20 mouse cellular contexts compared by ENCODE assay signal in the genomic region with DNA sequence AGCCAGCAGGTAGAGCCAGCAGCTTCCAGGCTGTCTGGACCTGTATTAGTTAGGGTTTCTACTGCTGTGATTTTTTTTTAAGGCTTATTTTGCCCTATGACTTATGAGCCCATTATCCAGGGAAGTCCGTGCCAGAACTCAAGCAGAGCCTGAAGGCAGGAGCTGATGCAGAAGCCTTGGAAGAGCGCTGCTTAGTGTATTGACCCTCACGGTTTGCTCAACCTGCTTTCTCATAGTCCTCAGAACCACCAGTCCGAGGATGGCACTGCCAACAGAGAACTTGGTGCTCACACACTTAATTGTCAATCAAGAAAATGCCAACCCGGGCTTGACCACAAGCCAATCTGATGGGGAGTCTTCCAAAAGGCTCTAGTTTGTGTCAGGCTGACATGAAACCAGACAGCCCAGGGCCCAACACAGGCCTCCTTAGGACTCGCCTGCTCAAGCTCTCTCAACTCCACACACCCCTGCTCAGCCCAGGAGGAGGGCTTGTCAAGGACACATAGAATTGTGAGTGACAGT. TPM values are rescaled to one million over a fixed set of nuclear protein-coding genes. Genes with fewer than 3 reads are reported as not detected.
DNase-seq lines count a peak whose midpoint lies in the region.
"Had no signal": no experiment of that assay in that cellular context is flagged by ENCODE, and none has a peak within 500 bp of the region (broad histone marks: within the 10 kb centered on the region; RNA-seq: fewer than 3 reads in every experiment).

No protein-coding gene starts in this region.

- no peaks in the 10 kb centered on the region for H3K27me3 ChIP-seq in heart, embryonic 10.5 days (ENCODE audit: insufficient read depth, poor library complexity, severe bottlenecking)
- H3K27me3 ChIP-seq: heart, embryonic 13.5 days had no signal

- H3K36me3 ChIP-seq in heart, embryonic 10.5 days: no peaks in the 10 kb centered on the region
- H3K36me3 ChIP-seq: embryonic facial prominence, embryonic 10.5 days; forebrain, embryonic 10.5 days; heart, embryonic 13.5 days; hindbrain, embryonic 13.5 days had no signal

- no peaks in the 10 kb centered on the region for H3K9me3 ChIP-seq in heart, embryonic 10.5 days
- H3K9me3 ChIP-seq: embryonic facial prominence, embryonic 10.5 days; forebrain, embryonic 10.5 days; heart, embryonic 13.5 days; hindbrain, embryonic 13.5 days had no signal

- H3K4me1 ChIP-seq in heart, embryonic 10.5 days: peaks cover 61% of the 10 kb centered on the region

- DNase-seq in heart, embryonic 10.5 days (ENCODE audit: low spot score): no peak
- no peak for DNase-seq in heart, postnatal 36 days
- peak; percentile 43 for DNase-seq in ovary, adult 18-20 months (ENCODE audit: low spot score)
- no peak for DNase-seq in ovary, postnatal 14 days (ENCODE audit: low spot score)
- DNase-seq in adipocyte (ENCODE audit: low spot score): peak; percentile 42
- DNase-seq in embryo, embryonic 11 days: no peak
- DNase-seq: adrenal gland, postnatal 10 days; cerebellum, adult 11 months; cerebellum, adult 8-10 months; cerebellum, postnatal 36 days; gastrocnemius, postnatal 10 days; heart, adult 2 months; heart, postnatal 10 days had no signal

- 0 out of 2 replicates have a peak overlapping the region, but pooled peaks have one; percentile 30 for H3K27ac ChIP-seq in heart, embryonic 10.5 days
- H3K27ac ChIP-seq: embryonic facial prominence, embryonic 10.5 days; forebrain, embryonic 10.5 days; heart, adult 2 months; heart, embryonic 13.5 days; hindbrain, embryonic 13.5 days; hindbrain, postnatal 0 days had no signal

- 78% methylated on average over 6 of the region's 6 CpGs for WGBS in heart, embryonic 10.5 days

- no peak overlapping the region for H3K4me3 ChIP-seq in heart, embryonic 10.5 days
- H3K4me3 ChIP-seq: embryonic facial prominence, embryonic 10.5 days; forebrain, embryonic 10.5 days; heart, adult 2 months; heart, embryonic 13.5 days; hindbrain, embryonic 13.5 days had no signal

- intact Hi-C loops in heart, postnatal 36 days (cut with DNase I): no loop called here

RNA-seq across cellular contexts. Expression of a gene that starts 5.7 kb away (rescaled TPM):
- polyA plus RNA-seq in heart, embryonic 10.5 days (2016; fragmentation: Nextera tagmentation; extraction: Ambion mirVana): 17.4 and 29.8 TPM in 2 replicates
- total RNA-seq in heart, postnatal 36 days (2021): 10 to 100 TPM; 11.6 to 13.1 TPM
- total RNA-seq: CH12.LX; hematopoietic stem cell, adult 5-6 weeks had no signal

RNA-seq across cellular contexts. Expression of a gene that starts 10.2 kb away (rescaled TPM):
- 23.9 and 24.6 TPM in 2 replicates for polyA plus RNA-seq in heart, embryonic 10.5 days (2016; fragmentation: Nextera tagmentation; extraction: Ambion mirVana)
- total RNA-seq in heart, postnatal 36 days (2021): 10 to 100 TPM; 47.3 to 53.2 TPM

RNA-seq across cellular contexts. Expression of a gene that starts 42.5 kb away (rescaled TPM):
- polyA plus RNA-seq in heart, embryonic 10.5 days (2016; fragmentation: Nextera tagmentation; extraction: Ambion mirVana): 97.0 and 141 TPM in 2 replicates
- total RNA-seq in heart, postnatal 36 days (2021): 10 to 100 TPM; 60.2 to 68.3 TPM

RNA-seq across cellular contexts. Expression of a gene that starts 42.7 kb away (rescaled TPM):
- polyA plus RNA-seq in heart, embryonic 10.5 days (2016; fragmentation: Nextera tagmentation; extraction: Ambion mirVana): 37.7 and 40.0 TPM in 2 replicates
- 10 to 100 TPM; 37.8 to 39.3 TPM for total RNA-seq in heart, postnatal 36 days (2021)

RNA-seq across cellular contexts. Expression of a gene that starts 56.5 kb away (rescaled TPM):
- polyA plus RNA-seq in heart, embryonic 10.5 days (2016; fragmentation: Nextera tagmentation; extraction: Ambion mirVana): 81.9 and 82.4 TPM in 2 replicates
- 100 to 1,000 TPM; 174 to 191 TPM for total RNA-seq in heart, postnatal 36 days (2021)

Comparison
In these comparisons a context has a peak if more than half of its experiments do, and no peak if none do; other contexts are left out.
1. DNase-seq: peak in ovary, adult 18-20 months (single experiment) and adipocyte (single experiment); none in heart, embryonic 10.5 days (single experiment), heart, postnatal 36 days (0 of 2), ovary, postnatal 14 days (single experiment) and embryo, embryonic 11 days (single experiment).